Mouse (Mus musculus): ENCODE results near the gene Plac8. TPM values are rescaled to one million over a fixed set of nuclear protein-coding genes. Genes with fewer than 3 reads are reported as not detected.

The Plac8 gene
- 1 to 10 TPM in 1 of 2 experiments, under 1 TPM in 1; 0.53 to 1.8 TPM for polyA plus RNA-seq (2012; fragmentation: generic; extraction: Trizol)

GRCm38 (mm10) chr5:100572069-100572468 lies at the start of gene Plac8:
TSS of gene Plac8 (minus strand) at chr5:100572245.

GRCm38 (mm10) chr5:100518049-100519026 lies 53.7 kb downstream of the Plac8 start, which contains the start of gene Cops4:
TSS of gene Cops4 (plus strand) at chr5:100518309.

Other genes with a start within 250 kb of the Plac8 start
- gene Sec31a, start 156.0 kb downstream of the Plac8 start, polyA plus RNA-seq (2012; fragmentation: generic; extraction: Trizol), result 100 to 1,000 TPM in 1 of 2 experiments, 10 to 100 TPM in 1; 80.9 to 201 TPM
- gene Lin54, start 71.6 kb downstream of the Plac8 start, polyA plus RNA-seq (2012; fragmentation: generic; extraction: Trizol), result 1 to 10 TPM in 1 of 2 experiments, under 1 TPM in 1; 0.29 to 1.5 TPM
- 10 to 100 TPM; 59.0 to 86.4 TPM for gene Cops4, start 53.9 kb downstream of the Plac8 start, polyA plus RNA-seq (2012; fragmentation: generic; extraction: Trizol)
- 10 to 100 TPM; 10.9 to 21.6 TPM for gene Coq2, start 102.9 kb upstream of the Plac8 start, polyA plus RNA-seq (2012; fragmentation: generic; extraction: Trizol)
- under 1 TPM; 0.29 to 0.86 TPM for gene Hpse, start 147.5 kb upstream of the Plac8 start, polyA plus RNA-seq (2012; fragmentation: generic; extraction: Trizol)
- gene Helq, start 226.4 kb upstream of the Plac8 start, polyA plus RNA-seq (2012; fragmentation: generic; extraction: Trizol), result 1 to 10 TPM; 1.8 to 5.1 TPM
- 10 to 100 TPM; 25.0 to 52.3 TPM for gene Mrps18c, start 226.4 kb upstream of the Plac8 start, polyA plus RNA-seq (2012; fragmentation: generic; extraction: Trizol)
- gene Abraxas1, start 248.7 kb upstream of the Plac8 start, polyA plus RNA-seq (2012; fragmentation: generic; extraction: Trizol), result 1 to 10 TPM in 1 of 2 experiments, under 1 TPM in 1; 0.71 to 3.4 TPM